Mouse (Mus musculus): Measurements from ENCODE around the gene Ugt2b1. TPM values are rescaled to one million over a fixed set of nuclear protein-coding genes. Genes with fewer than 3 reads are reported as not detected.

Gene Ugt2b1
- polyA plus RNA-seq (2017; shearing (Covaris generic)) = under 1 TPM; 0.25 to 0.65 TPM

DNA sequence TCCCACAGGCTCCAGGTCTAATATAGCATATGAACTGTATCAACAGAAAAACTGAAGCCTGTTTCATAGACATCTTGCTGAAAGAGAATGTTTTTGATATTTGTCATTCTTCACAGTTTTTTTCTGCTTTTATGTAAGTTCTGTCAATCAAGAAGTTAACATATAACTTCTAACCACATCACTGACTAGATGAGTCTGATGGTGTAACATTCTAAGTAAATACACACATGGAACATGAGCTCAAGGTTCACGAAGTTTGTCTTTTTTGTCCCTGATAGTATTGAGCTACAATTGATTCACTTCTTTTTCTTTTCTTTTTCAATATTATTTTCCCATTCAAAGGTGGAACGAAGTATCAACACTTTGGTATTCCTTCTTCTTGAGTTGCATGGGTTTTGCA is at the start of gene Ugt2b1:
Ugt2b1 (minus strand) TSS at position 105 of the 400 bp plus-strand sequence.

GRCm38 (mm10) chr5:86906758-86907157 is 19.6 kb downstream of the Ugt2b1 start, which contains the start of gene Ugt2b34:
Gene Ugt2b34, minus strand, starts transcription at chr5:86906937.

Other genes with a start within 250 kb of the Ugt2b1 start
- gene Tmprss11e, start 180.7 kb downstream of the Ugt2b1 start, polyA plus RNA-seq (2017; shearing (Covaris generic)) = 1 to 10 TPM in 1 of 2 experiments, under 1 TPM in 1; 0.22 to 2.0 TPM
- 100 to 1,000 TPM in 1 of 2 experiments, 10 to 100 TPM in 1; 94.5 to 122 TPM for gene Ythdc1, start 122.3 kb downstream of the Ugt2b1 start, polyA plus RNA-seq (2017; shearing (Covaris generic))
- gene Ugt2b34, start 19.6 kb downstream of the Ugt2b1 start, polyA plus RNA-seq (2017; shearing (Covaris generic)) = under 1 TPM in 1 of 2 experiments, not detected in 1; 0.12 TPM
- gene Ugt2b35, start 74.3 kb upstream of the Ugt2b1 start, polyA plus RNA-seq (2017; shearing (Covaris generic)) = under 1 TPM in 1 of 2 experiments, not detected in 1; 0.05 TPM
- gene Ugt2b36, start 166.0 kb upstream of the Ugt2b1 start, polyA plus RNA-seq (2017; shearing (Covaris generic)) = under 1 TPM; 0.46 to 0.72 TPM
- gene Ugt2b5, start 213.8 kb upstream of the Ugt2b1 start, polyA plus RNA-seq (2017; shearing (Covaris generic)) = under 1 TPM; 0.10 to 0.23 TPM